Mouse (Mus musculus) limb, embryonic 10.5 days (tissue): ENCODE measurements around the gene Celf6. TPM values are rescaled to one million over a fixed set of nuclear protein-coding genes. Genes with fewer than 3 reads are reported as not detected.

ENCODE experiments used
- DNase-seq: peaks from one replicate; pipeline ENCODE4 v3.0.0-alpha.2; 2017; ENCODE audit warnings: low spot score
- H3K27ac ChIP-seq: fragments of 300-500 bp; sonication (generic); 2 replicates; pipeline ENCODE4 v1.5.1; 2016; ENCODE audit warnings: mild to moderate bottlenecking
- H3K27me3 ChIP-seq: fragments of 300-500 bp; sonication (generic); 2 replicates; pipeline ENCODE4 v1.6.1; 2016; ENCODE audit warnings: low read depth, mild to moderate bottlenecking; ENCODE audit not compliant: poor library complexity, severe bottlenecking
- H3K36me3 ChIP-seq: fragments of 300-500 bp; sonication (generic); 2 replicates; pipeline ENCODE4 v1.6.1; 2016; ENCODE audit warnings: mild to moderate bottlenecking, moderate library complexity
- H3K4me1 ChIP-seq: fragments of 300-500 bp; sonication (generic); 2 replicates; pipeline ENCODE4 v1.6.1; 2016
- H3K4me3 ChIP-seq: fragments of 300-500 bp; sonication (generic); 2 replicates; pipeline ENCODE4 v1.5.1; 2016; ENCODE audit warnings: mild to moderate bottlenecking, moderate library complexity
- H3K9me3 ChIP-seq: fragments of 300-500 bp; sonication (generic); replicated peaks from 2 replicates; pipeline ENCODE4 v1.6.1; 2016; ENCODE audit warnings: mild to moderate bottlenecking
- WGBS: fragments of 180-500 bp; shearing (Covaris S2); methylation state at CpG from one replicate; pipeline ENCODE4 v1.1.7; 2016; 5-methylcytosine and 5-hydroxymethylcytosine counted together
- polyA plus RNA-seq: library from polyadenylated mRNA; unstranded; fragments of >200 nt; fragmentation: Nextera tagmentation; extraction: Ambion mirVana; gene quantifications from 2 replicates; pipeline ENCODE4 v1.2.1, GENCODE M21; 2016

Gene Celf6
- polyA plus RNA-seq, 1 experiment from 2014 or later, result not detected

DNA sequence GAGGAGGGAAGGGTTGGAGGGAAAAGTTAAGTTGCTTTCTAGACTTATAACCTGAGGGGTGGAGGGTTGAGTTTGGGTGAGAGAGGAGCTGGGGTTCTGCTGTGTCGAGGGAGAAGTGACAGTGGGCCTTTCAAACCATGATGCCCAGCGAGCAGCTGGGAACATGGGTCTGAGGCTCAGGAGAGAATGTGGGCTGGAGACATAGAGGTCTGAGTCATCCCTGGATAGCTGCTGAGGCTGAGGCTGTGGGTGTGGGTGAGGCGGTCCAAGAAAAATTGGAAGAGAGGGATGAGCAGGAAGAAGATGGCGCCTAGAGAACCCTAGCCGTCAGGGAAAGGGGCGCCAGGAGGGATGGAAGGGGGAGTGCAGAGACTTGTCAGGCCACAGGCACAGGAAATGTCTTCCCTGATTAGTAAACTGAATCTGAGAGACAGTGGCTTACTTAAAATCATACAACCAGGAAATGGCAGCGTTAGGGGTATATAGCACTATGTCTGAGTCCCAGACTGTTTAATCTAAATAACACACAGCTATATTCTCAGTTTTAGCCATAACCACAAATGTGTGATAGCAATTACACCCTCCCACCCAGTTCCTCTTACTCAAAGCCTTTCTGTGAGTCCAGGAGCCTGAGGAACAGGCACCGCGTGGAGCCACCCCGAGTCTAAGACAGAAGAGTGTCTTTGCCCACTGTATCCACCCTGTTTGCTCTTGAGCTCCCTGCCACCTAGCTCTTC, 12.2 kb downstream of the Celf6 start:
- H3K27ac ChIP-seq, result no peak overlapping the region
- DNase-seq, result no peak
- H3K36me3 ChIP-seq, result no peaks in the 10 kb centered on the region
- H3K9me3 ChIP-seq, result no peaks in the 10 kb centered on the region
- peaks cover 22% of the 10 kb centered on the region for H3K27me3 ChIP-seq
- no peak overlapping the region for H3K4me3 ChIP-seq
- WGBS, result 83% methylated on average over 10 of the region's 10 CpGs
- H3K4me1 ChIP-seq, result 0 out of 2 replicates have a peak, but pooled peaks cover 3% of the 10 kb centered on the region

GRCm38 (mm10) chr9:59601661-59602060, 23.9 kb downstream of the Celf6 start:
- H3K36me3 ChIP-seq, result no peaks in the 10 kb centered on the region
- DNase-seq, result no peak
- 85% methylated on average over 8 of the region's 8 CpGs for WGBS
- H3K4me1 ChIP-seq, result peaks cover 7% of the 10 kb centered on the region
- H3K27ac ChIP-seq, result no peak overlapping the region
- no peak overlapping the region for H3K4me3 ChIP-seq
- no peaks in the 10 kb centered on the region for H3K9me3 ChIP-seq
- H3K27me3 ChIP-seq, result peaks cover 30% of the 10 kb centered on the region

- no peaks in the 10 kb centered on the region for H3K36me3 ChIP-seq
- 53% methylated on average over 6 of the region's 6 CpGs for WGBS
- no peak overlapping the region for H3K27ac ChIP-seq
- no peak overlapping the region for H3K4me3 ChIP-seq
- H3K9me3 ChIP-seq, result no peaks in the 10 kb centered on the region
- H3K27me3 ChIP-seq, result peaks cover 30% of the 10 kb centered on the region
- H3K4me1 ChIP-seq, result peaks cover 7% of the 10 kb centered on the region
- no peak for DNase-seq
Measured at GRCm38 (mm10) chr9:59605967-59606366, 28.2 kb downstream of the Celf6 start.

DNA sequence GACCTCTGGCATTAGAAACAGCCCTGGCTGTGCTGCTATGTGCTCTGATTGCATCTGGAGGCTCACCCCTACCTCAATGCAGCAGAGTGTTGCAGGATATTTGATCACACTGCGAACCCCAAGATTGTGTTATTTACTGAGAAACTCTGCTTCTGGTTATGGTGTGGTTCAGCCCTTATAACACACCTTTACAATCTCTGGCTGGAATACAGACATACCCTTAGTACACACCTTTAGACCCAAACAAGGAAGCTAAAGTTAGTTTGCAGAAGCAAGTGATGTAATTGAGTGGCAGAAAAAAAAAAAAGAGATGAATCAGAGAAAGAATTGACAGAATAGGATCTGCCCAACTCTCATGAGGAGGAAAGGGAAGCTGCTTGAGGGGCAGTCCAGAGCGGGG, 33.2 kb downstream of the Celf6 start:
- Histone ChIP-seq H3K9me3 (no peaks in the 10 kb centered on the region), H3K27me3 (no peaks in the 10 kb centered on the region), H3K4me1 (no peaks in the 10 kb centered on the region), H3K4me3 (no peak overlapping the region), H3K27ac (no peak overlapping the region), H3K36me3 (no peaks in the 10 kb centered on the region)
- DNase-seq, result no peak
- WGBS, result 91% methylated on average over 2 of the region's 2 CpGs

DNA sequence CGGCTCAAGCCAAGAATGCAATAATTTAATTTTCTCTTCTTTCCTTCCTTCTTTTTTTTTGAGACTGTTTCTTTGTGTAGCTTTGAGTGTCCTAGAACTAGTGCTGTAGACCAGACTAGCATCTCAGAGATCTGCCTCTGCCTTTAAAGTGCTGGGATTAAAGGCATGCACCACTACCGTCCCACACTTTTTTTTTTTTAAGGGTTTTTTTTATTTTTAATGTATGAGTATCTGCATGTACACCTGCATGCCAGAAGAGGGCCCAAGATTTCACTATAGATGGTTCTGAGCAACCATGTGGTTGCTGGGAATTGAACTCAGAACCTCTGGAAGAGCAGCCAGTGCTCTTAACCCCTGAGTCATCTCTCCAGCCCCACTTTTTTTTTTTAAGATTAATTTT, 38.1 kb downstream of the Celf6 start:
- Histone ChIP-seq H3K9me3 (no peaks in the 10 kb centered on the region), H3K27ac (no peak overlapping the region), H3K4me3 (no peak overlapping the region), H3K27me3 (no peaks in the 10 kb centered on the region), H3K36me3 (peaks cover 2% of the 10 kb centered on the region; the same call in 1 of the 2 replicates), H3K4me1 (peaks cover 19% of the 10 kb centered on the region)
- WGBS, result 94% methylated on average over 2 of the region's 2 CpGs
- no peak for DNase-seq

GRCm38 (mm10) chr9:59616622-59617306, 39.0 kb downstream of the Celf6 start, which contains the start of gene Parp6:
Gene Parp6 (plus strand): TSS chr9:59617284.
- DNase-seq, result peak; percentile 100
- no peaks in the 10 kb centered on the region for H3K9me3 ChIP-seq
- H3K4me1 ChIP-seq, result peaks cover 19% of the 10 kb centered on the region
- peak within 1 kb of the TSS; percentile 96 for H3K27ac ChIP-seq
- 2% methylated on average over 29 of the region's 36 CpGs for WGBS
- H3K4me3 ChIP-seq, result peak within 1 kb of the TSS; percentile 93
- H3K27me3 ChIP-seq, result no peaks in the 10 kb centered on the region
- H3K36me3 ChIP-seq, result peaks cover 9% of the 10 kb centered on the region

DNA sequence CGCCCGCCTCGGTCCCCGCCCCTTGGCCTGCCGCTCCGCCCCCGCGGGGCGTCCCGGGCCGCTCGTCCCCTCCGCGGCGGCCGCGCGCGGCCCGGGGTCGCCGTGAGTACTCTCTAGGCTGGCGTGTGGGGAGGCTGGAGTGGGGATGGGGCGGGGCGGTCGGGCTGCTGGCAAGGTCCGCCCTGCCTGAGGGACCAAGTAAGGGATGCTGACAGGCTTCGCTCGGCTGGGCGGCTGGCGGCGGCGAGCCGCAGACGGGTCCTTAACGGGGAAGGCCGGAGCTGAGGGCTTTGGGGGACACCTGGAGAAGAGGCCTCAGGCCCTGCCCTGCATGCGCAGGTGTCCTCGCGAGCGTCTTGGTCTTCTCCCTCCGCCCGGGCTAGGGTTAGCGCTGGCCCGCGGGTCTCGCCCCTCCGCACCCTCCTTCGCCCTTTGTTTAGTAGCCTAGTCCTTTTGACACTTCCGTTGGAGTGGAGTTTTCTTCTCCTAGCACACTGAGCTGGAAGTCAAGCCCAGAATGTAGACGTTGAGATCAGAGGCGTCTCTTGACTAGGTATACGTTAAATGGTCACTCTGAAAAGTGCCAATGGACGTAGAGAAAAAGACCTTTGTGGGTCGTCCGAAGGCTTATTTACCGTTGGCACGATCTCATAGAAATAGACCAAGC, 39.7 kb downstream of the Celf6 start:
- Histone ChIP-seq H3K4me3 (peak overlapping the region; percentile 93), H3K27ac (peak overlapping the region; percentile 96), H3K9me3 (no peaks in the 10 kb centered on the region), H3K4me1 (peaks cover 19% of the 10 kb centered on the region), H3K36me3 (peaks cover 14% of the 10 kb centered on the region), H3K27me3 (no peaks in the 10 kb centered on the region)
- DNase-seq, result no peak
- under 1% methylated on average over 53 of the region's 58 CpGs for WGBS

GRCm38 (mm10) chr9:59638372-59638771, 60.7 kb downstream of the Celf6 start:
- no peak overlapping the region for H3K27ac ChIP-seq
- H3K4me1 ChIP-seq, result no peaks in the 10 kb centered on the region
- peaks cover 95% of the 10 kb centered on the region for H3K36me3 ChIP-seq
- H3K9me3 ChIP-seq, result no peaks in the 10 kb centered on the region
- H3K4me3 ChIP-seq, result no peak overlapping the region
- WGBS, result 94% methylated on average over 1 of the region's 1 CpGs
- no peak for DNase-seq
- H3K27me3 ChIP-seq, result no peaks in the 10 kb centered on the region

DNA sequence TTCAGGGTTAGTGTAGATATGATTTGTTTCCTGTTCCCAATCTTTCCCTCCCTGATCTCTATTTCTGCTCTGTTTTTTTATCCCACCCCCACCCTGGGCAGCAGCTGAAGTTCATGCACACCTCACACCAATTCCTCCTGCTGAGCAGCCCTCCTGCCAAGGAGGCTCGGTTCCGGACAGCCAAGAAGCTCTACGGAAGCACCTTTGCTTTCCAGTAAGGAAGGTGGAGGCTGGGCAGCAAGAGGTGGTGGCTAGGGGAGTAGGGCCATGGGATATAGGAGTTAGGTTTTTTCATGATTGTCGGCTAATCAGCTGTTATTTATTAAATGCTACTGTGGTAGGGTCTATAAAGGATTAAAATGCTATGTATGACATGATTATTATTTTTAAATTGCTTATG, 62.2 kb downstream of the Celf6 start:
- no peak for DNase-seq
- Histone ChIP-seq H3K27ac (no peak overlapping the region), H3K9me3 (no peaks in the 10 kb centered on the region), H3K27me3 (no peaks in the 10 kb centered on the region), H3K4me3 (no peak overlapping the region), H3K4me1 (no peaks in the 10 kb centered on the region), H3K36me3 (peaks cover 85% of the 10 kb centered on the region)
- WGBS, result 90% methylated on average over 4 of the region's 4 CpGs

- WGBS, result 90% methylated on average over 2 of the region's 2 CpGs
- DNase-seq, result no peak
- Histone ChIP-seq H3K27ac (no peak overlapping the region), H3K36me3 (peaks cover 80% of the 10 kb centered on the region), H3K4me1 (no peaks in the 10 kb centered on the region), H3K27me3 (no peaks in the 10 kb centered on the region), H3K9me3 (no peaks in the 10 kb centered on the region), H3K4me3 (no peak overlapping the region)
Measured at GRCm38 (mm10) chr9:59641320-59641719, 63.6 kb downstream of the Celf6 start.

DNA sequence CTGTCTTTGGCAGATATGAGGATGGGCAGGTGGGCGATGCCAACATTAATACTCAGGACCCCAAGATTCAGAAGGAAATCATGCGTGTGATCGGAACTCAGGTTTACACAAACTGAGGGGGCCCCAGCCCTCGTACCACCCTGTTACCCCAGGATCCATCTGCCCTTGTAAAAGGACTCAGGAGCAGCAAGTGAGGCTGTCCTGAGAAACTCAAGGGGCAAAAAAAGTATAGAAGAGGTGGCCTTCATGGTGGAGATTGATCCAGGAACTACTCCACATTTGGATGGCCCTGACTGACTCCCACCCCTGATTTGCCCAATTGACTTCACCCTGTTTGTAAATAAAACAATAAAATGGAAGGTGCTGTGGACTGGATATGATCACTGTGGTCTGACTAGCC, 72.2 kb downstream of the Celf6 start:
- Histone ChIP-seq H3K27ac (no peak overlapping the region), H3K36me3 (peaks cover 51% of the 10 kb centered on the region), H3K4me1 (no peaks in the 10 kb centered on the region), H3K27me3 (no peaks in the 10 kb centered on the region), H3K9me3 (no peaks in the 10 kb centered on the region), H3K4me3 (no peak overlapping the region)
- no peak for DNase-seq
- WGBS, result 95% methylated on average over 4 of the region's 4 CpGs

DNA sequence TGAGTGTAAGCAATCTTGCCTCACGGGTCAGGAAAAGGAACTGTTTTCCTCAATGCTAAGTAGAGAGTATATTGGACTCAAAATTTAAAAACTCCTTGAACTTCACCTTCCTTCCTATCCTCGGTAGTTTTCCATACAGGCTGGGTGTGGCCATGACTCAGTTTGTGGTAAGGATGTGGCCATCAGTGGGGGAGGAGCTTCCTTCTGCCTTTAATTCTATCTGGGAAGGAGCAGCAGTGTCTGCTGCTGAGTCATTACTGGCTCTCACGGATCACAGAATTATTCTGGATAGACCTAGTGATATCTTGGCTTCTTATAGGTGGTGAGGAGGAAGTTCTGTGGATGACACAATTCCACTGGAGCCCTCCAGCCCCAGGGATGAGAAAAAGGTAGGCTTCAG, 75.7 kb downstream of the Celf6 start:
- no peak for DNase-seq
- H3K27ac ChIP-seq, result no peak overlapping the region
- peaks cover 40% of the 10 kb centered on the region for H3K36me3 ChIP-seq
- H3K27me3 ChIP-seq, result no peaks in the 10 kb centered on the region
- 31% methylated on average over 3 of the region's 3 CpGs for WGBS
- H3K4me3 ChIP-seq, result no peak overlapping the region
- peaks cover 15% of the 10 kb centered on the region for H3K4me1 ChIP-seq
- no peaks in the 10 kb centered on the region for H3K9me3 ChIP-seq

GRCm38 (mm10) chr9:59654450-59654983, 76.8 kb downstream of the Celf6 start:
- no peaks in the 10 kb centered on the region for H3K9me3 ChIP-seq
- WGBS, result 93% methylated on average over 2 of the region's 2 CpGs
- peaks cover 25% of the 10 kb centered on the region for H3K4me1 ChIP-seq
- no peak overlapping the region for H3K4me3 ChIP-seq
- no peak for DNase-seq
- H3K27ac ChIP-seq, result no peak overlapping the region
- no peaks in the 10 kb centered on the region for H3K27me3 ChIP-seq
- H3K36me3 ChIP-seq, result peaks cover 38% of the 10 kb centered on the region
